Mouse (Mus musculus) midbrain, embryonic 13.5 days (tissue): ENCODE data around the gene Mbd6. TPM values are rescaled to one million over a fixed set of nuclear protein-coding genes. Genes with fewer than 3 reads are reported as not detected.

Source experiments
- ATAC-seq: fragments of 200-750 bp; cut with Nextera tagmentation; 2 replicates; pipeline ENCODE4 v1.8.0; 2017; ENCODE audit warnings: mild to moderate bottlenecking, moderate TSS enrichment, moderate library complexity
- H3K27ac ChIP-seq: fragments of 300-500 bp; sonication (generic); 2 replicates; pipeline ENCODE4 v1.5.1; 2015; ENCODE audit warnings: inconsistent platforms, mild to moderate bottlenecking, moderate library complexity
- H3K27me3 ChIP-seq: fragments of 300-500 bp; sonication (generic); 2 replicates; pipeline ENCODE4 v1.6.1; 2015; ENCODE audit warnings: mild to moderate bottlenecking, inconsistent platforms
- H3K36me3 ChIP-seq: fragments of 300-500 bp; sonication (generic); 2 replicates; pipeline ENCODE4 v1.6.1; 2015; ENCODE audit warnings: mild to moderate bottlenecking, inconsistent platforms
- H3K4me1 ChIP-seq: fragments of 300-500 bp; sonication (generic); replicated peaks from 2 replicates; pipeline ENCODE4 v1.6.1; 2015; ENCODE audit warnings: inconsistent platforms
- H3K4me2 ChIP-seq: fragments of 300-500 bp; sonication (generic); replicated peaks from 2 replicates; pipeline ENCODE4 v1.6.1; 2015; ENCODE audit warnings: moderate library complexity, mild to moderate bottlenecking, inconsistent platforms
- H3K4me3 ChIP-seq: fragments of 300-500 bp; sonication (generic); replicated peaks from 2 replicates; pipeline ENCODE4 v1.5.1; 2015; ENCODE audit warnings: mild to moderate bottlenecking, inconsistent platforms
- H3K9ac ChIP-seq: fragments of 300-500 bp; sonication (generic); replicated peaks from 2 replicates; pipeline ENCODE4 v1.6.1; 2015; ENCODE audit warnings: mild to moderate bottlenecking, inconsistent platforms
- H3K9me3 ChIP-seq: fragments of 300-500 bp; sonication (generic); 2 replicates; pipeline ENCODE4 v1.6.1; 2016; ENCODE audit warnings: mild to moderate bottlenecking, inconsistent platforms
- WGBS: fragments of 180-500 bp; shearing (Covaris S2); methylation state at CpG from one replicate; pipeline ENCODE4 v1.1.7; 2015; 5-methylcytosine and 5-hydroxymethylcytosine counted together
- polyA plus RNA-seq: library from polyadenylated mRNA; unstranded; fragments of >200 nt; fragmentation: Nextera tagmentation; extraction: Ambion mirVana; gene quantifications from 2 replicates; pipeline ENCODE4 v1.2.1, GENCODE M21; 2015

Gene Mbd6
- polyA plus RNA-seq, 1 experiment from 2014 or later: 16.5 TPM

- 40% methylated on average over 5 of the region's 5 CpGs for WGBS
- no peak for ATAC-seq
Measured at GRCm38 (mm10) chr10:127291881-127292638, 3.2 kb upstream of the Mbd6 start.

GRCm38 (mm10) chr10:127290930-127291880, 2.4 kb upstream of the Mbd6 start:
- Histone ChIP-seq H3K4me3 (peak overlapping the region; percentile 71), H3K4me1 (peaks cover 56% of the 10 kb centered on the region), H3K4me2 (peak overlapping the region; percentile 86), H3K27me3 (no peaks in the 10 kb centered on the region), H3K27ac (peak overlapping the region; percentile 97), H3K36me3 (peaks cover 43% of the 10 kb centered on the region), H3K9ac (peak overlapping the region; percentile 81), H3K9me3 (no peaks in the 10 kb centered on the region)
- 3% methylated on average over 19 of the region's 19 CpGs for WGBS
- ATAC-seq: peak; percentile 61

More at GRCm38 (mm10) chr10:127291881-127292638, 3.2 kb upstream of the Mbd6 start:
- Histone ChIP-seq H3K27me3 (no peaks in the 10 kb centered on the region), H3K4me1 (peaks cover 47% of the 10 kb centered on the region), H3K9me3 (no peaks in the 10 kb centered on the region), H3K36me3 (peaks cover 43% of the 10 kb centered on the region), H3K4me2 (peak overlapping the region; percentile 86), H3K9ac (peak overlapping the region; percentile 81), H3K27ac (peak overlapping the region; percentile 97; the same call in 1 of the 2 replicates), H3K4me3 (peak overlapping the region; percentile 71)

GRCm38 (mm10) chr10:127290307-127290929, 1.6 kb upstream of the Mbd6 start:
- no peaks in the 10 kb centered on the region for H3K9me3 ChIP-seq
- H3K27me3 ChIP-seq: no peaks in the 10 kb centered on the region
- under 1% methylated on average over 44 of the region's 47 CpGs for WGBS
- H3K4me3 ChIP-seq: peak overlapping the region; percentile 71
- peak overlapping the region; percentile 86 for H3K4me2 ChIP-seq
- peaks cover 43% of the 10 kb centered on the region for H3K36me3 ChIP-seq
- H3K9ac ChIP-seq: peak overlapping the region; percentile 82
- H3K27ac ChIP-seq: peak overlapping the region; percentile 97
- H3K4me1 ChIP-seq: peaks cover 63% of the 10 kb centered on the region
- peak; percentile 90 for ATAC-seq

- Histone ChIP-seq H3K4me3 (peak overlapping the region; percentile 71), H3K9ac (peak overlapping the region; percentile 82), H3K27ac (peak overlapping the region; percentile 97), H3K9me3 (no peaks in the 10 kb centered on the region), H3K27me3 (no peaks in the 10 kb centered on the region), H3K4me2 (peak overlapping the region; percentile 86), H3K4me1 (peaks cover 70% of the 10 kb centered on the region), H3K36me3 (peaks cover 43% of the 10 kb centered on the region)
- peak; percentile 5 for ATAC-seq
- WGBS: 3% methylated on average over 15 of the region's 15 CpGs
Measured at GRCm38 (mm10) chr10:127289573-127290191, 864 bp upstream of the Mbd6 start.

GRCm38 (mm10) chr10:127288328-127288799, 454 bp downstream of the Mbd6 start:
- 0% methylated on average over 21 of the region's 28 CpGs for WGBS
- Histone ChIP-seq H3K4me3 (peak overlapping the region; percentile 71), H3K4me1 (peaks cover 73% of the 10 kb centered on the region), H3K36me3 (peaks cover 43% of the 10 kb centered on the region), H3K4me2 (peak overlapping the region; percentile 86), H3K9me3 (no peaks in the 10 kb centered on the region), H3K27ac (peak overlapping the region; percentile 97), H3K27me3 (no peaks in the 10 kb centered on the region), H3K9ac (peak overlapping the region; percentile 82)
- 0 out of 2 replicates have a peak, but pooled peaks have one; percentile 1 for ATAC-seq

- Histone ChIP-seq H3K9me3 (no peaks in the 10 kb centered on the region), H3K27ac (peak overlapping the region; percentile 97), H3K36me3 (peaks cover 44% of the 10 kb centered on the region), H3K4me3 (peak overlapping the region; percentile 71), H3K4me1 (peaks cover 69% of the 10 kb centered on the region), H3K27me3 (no peaks in the 10 kb centered on the region), H3K9ac (peak overlapping the region; percentile 82), H3K4me2 (peak overlapping the region; percentile 86)
- 3% methylated on average over 3 of the region's 3 CpGs for WGBS
- no peak for ATAC-seq
Measured at GRCm38 (mm10) chr10:127287936-127288293, 903 bp downstream of the Mbd6 start.

GRCm38 (mm10) chr10:127287271-127287935, 1.4 kb downstream of the Mbd6 start:
- peak overlapping the region; percentile 86 for H3K4me2 ChIP-seq
- no peak for ATAC-seq
- peak overlapping the region; percentile 97 for H3K27ac ChIP-seq
- H3K4me1 ChIP-seq: peaks cover 64% of the 10 kb centered on the region
- no peaks in the 10 kb centered on the region for H3K27me3 ChIP-seq
- peak overlapping the region; percentile 82 for H3K9ac ChIP-seq
- H3K9me3 ChIP-seq: no peaks in the 10 kb centered on the region
- peaks cover 50% of the 10 kb centered on the region for H3K36me3 ChIP-seq
- 75% methylated on average over 15 of the region's 15 CpGs for WGBS
- H3K4me3 ChIP-seq: peak overlapping the region; percentile 71

GRCm38 (mm10) chr10:127286730-127287129, 2.1 kb downstream of the Mbd6 start:
- H3K4me1 ChIP-seq: peaks cover 57% of the 10 kb centered on the region
- peak overlapping the region; percentile 82 for H3K9ac ChIP-seq

GRCm38 (mm10) chr10:127286194-127286593, 2.6 kb downstream of the Mbd6 start:
- peak overlapping the region; percentile 82; the same call in 1 of the 2 replicates for H3K9ac ChIP-seq
- peaks cover 52% of the 10 kb centered on the region for H3K4me1 ChIP-seq
- peak overlapping the region; percentile 53 for H3K27ac ChIP-seq
- no peak for ATAC-seq
- no peaks in the 10 kb centered on the region for H3K9me3 ChIP-seq
- WGBS: 61% methylated on average over 7 of the region's 7 CpGs
- peak overlapping the region; percentile 86 for H3K4me2 ChIP-seq
- peak overlapping the region; percentile 71 for H3K4me3 ChIP-seq
- H3K36me3 ChIP-seq: peaks cover 62% of the 10 kb centered on the region
- no peaks in the 10 kb centered on the region for H3K27me3 ChIP-seq

More at GRCm38 (mm10) chr10:127286730-127287129, 2.1 kb downstream of the Mbd6 start:
- no peaks in the 10 kb centered on the region for H3K27me3 ChIP-seq
- H3K4me2 ChIP-seq: peak overlapping the region; percentile 86
- peak overlapping the region; percentile 71 for H3K4me3 ChIP-seq
- peak overlapping the region; percentile 53 for H3K27ac ChIP-seq
- no peak for ATAC-seq
- H3K36me3 ChIP-seq: peaks cover 56% of the 10 kb centered on the region
- WGBS: 47% methylated on average over 7 of the region's 7 CpGs
- no peaks in the 10 kb centered on the region for H3K9me3 ChIP-seq

- ATAC-seq: no peak
- Histone ChIP-seq H3K36me3 (peaks cover 67% of the 10 kb centered on the region), H3K4me2 (no peak overlapping the region; the same call in 1 of the 2 replicates), H3K27ac (peak overlapping the region; percentile 53; the same call in 1 of the 2 replicates), H3K9me3 (no peaks in the 10 kb centered on the region), H3K4me3 (no peak overlapping the region), H3K27me3 (no peaks in the 10 kb centered on the region), H3K4me1 (peaks cover 49% of the 10 kb centered on the region), H3K9ac (peak overlapping the region; percentile 82; the same call in 1 of the 2 replicates)
- 71% methylated on average over 9 of the region's 13 CpGs for WGBS
Measured at GRCm38 (mm10) chr10:127285644-127286043, 3.2 kb downstream of the Mbd6 start.
